Mouse (Mus musculus): ENCODE data around the gene Muc3.

DNA sequence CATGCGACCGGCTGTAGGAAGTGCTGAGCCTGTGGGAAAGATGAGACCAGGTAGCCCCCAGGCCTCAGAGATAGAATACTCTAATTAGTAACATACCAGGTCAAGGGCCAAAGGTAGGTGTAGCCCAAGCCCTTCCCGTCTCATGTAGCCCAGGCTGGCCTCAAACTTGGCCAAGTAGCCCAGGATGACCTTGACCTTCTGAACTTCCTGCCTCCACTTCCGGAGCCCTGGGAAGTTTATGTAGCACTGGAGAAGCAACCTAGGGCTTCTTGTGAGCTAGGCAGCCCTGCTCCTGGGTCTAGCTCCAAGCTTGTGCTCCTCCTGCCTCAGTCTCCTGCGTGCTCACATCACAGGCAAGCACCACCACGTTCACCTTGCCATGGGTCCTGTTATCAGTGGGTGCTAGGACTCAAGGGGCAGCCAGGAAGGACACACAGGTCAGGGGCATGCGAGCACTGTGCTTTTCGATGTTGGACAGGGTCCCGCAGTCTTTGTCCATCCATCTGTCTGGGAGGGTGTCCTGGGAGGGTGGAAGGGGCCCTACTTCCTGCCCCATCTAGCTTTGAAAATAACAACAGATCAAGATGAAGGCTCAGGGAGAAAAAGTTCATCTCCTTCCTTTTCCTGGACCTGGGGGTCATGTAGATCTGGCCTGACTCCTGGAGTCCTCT lies 34.1 kb downstream of the Muc3 start:
- no peak for TF ChIP-seq CTCF (IDR thresholded peaks at IDR 0.05; ENCODE audit: low read depth, low read length)
- TF ChIP-seq POLR2A (IDR thresholded peaks at IDR 0.05; ENCODE audit: borderline replicate concordance, low read depth, low read length) = no peak

All from bone marrow macrophage, adult 2 months (primary cell).